Mouse (Mus musculus) left cerebral cortex, adult 8-10 months (tissue): Measurements from ENCODE around the gene Hook2. TPM values are rescaled to one million over a fixed set of nuclear protein-coding genes. Genes with fewer than 3 reads are reported as not detected.

Source experiments
- DNase-seq, 2 experiments: peaks; one replicate each; pipeline ENCODE4 v3.0.0; 2022; ENCODE audit warnings: low spot score in 2 of 2
- total RNA-seq, 4 experiments: library from RNA; stranded (reverse); gene quantifications; 2 replicates each; pipeline ENCODE4 v1.2.4; 2022

Hook2 gene
- total RNA-seq, 4 experiments from 2014 or later: 9.0 to 13.0 (median 10.3) TPM

- DNase-seq: no peak
Observed at GRCm38 (mm10) chr8:84970913-84971312, 19.5 kb upstream of the Hook2 start.

GRCm38 (mm10) chr8:84973079-84973478 is 17.3 kb upstream of the Hook2 start:
- no peak for DNase-seq

- DNase-seq: no peak
Observed at GRCm38 (mm10) chr8:84973803-84974542, 16.4 kb upstream of the Hook2 start.

- DNase-seq: no peak
Observed at GRCm38 (mm10) chr8:84974543-84975142, 15.8 kb upstream of the Hook2 start.

GRCm38 (mm10) chr8:84975434-84975833 is 15.0 kb upstream of the Hook2 start:
- peak in 1 of 2 experiments; percentile 49 for DNase-seq

GRCm38 (mm10) chr8:84976031-84976762 is 14.2 kb upstream of the Hook2 start:
- peak; percentile 88 to 93 for DNase-seq

GRCm38 (mm10) chr8:84976763-84977434 is 13.5 kb upstream of the Hook2 start:
- DNase-seq: no peak

- peak; percentile 64 to 71 for DNase-seq
Observed at GRCm38 (mm10) chr8:84977435-84978247, 12.8 kb upstream of the Hook2 start.

GRCm38 (mm10) chr8:84978248-84978940 is 12.0 kb upstream of the Hook2 start, which contains the start of gene Junb:
Junb (minus strand) TSS chr8:84978718.
- peak; percentile 97 for DNase-seq

- DNase-seq: peak; percentile 77 to 94
Observed at GRCm38 (mm10) chr8:84979599-84980421, 10.6 kb upstream of the Hook2 start.

- DNase-seq: peak in 1 of 2 experiments; percentile 68
Observed at GRCm38 (mm10) chr8:84980622-84981358, 9.6 kb upstream of the Hook2 start.

GRCm38 (mm10) chr8:84981644-84982498 is 8.5 kb upstream of the Hook2 start:
- DNase-seq: no peak

- no peak for DNase-seq
Observed at GRCm38 (mm10) chr8:84982499-84983011, 7.8 kb upstream of the Hook2 start.

- no peak for DNase-seq
Observed at GRCm38 (mm10) chr8:84984294-84985048, 5.9 kb upstream of the Hook2 start.

- peak in 1 of 2 experiments; percentile 54 for DNase-seq
Observed at GRCm38 (mm10) chr8:84985049-84985683, 5.2 kb upstream of the Hook2 start.
